Mouse (Mus musculus) MEL (cell line): ENCODE results near the gene Sntg2.

ENCODE experiments used
- MAX ChIP-seq: IDR thresholded peaks from 2 replicates; pipeline ENCODE4 v1.6.1; 2011; ENCODE audit warnings: low read length, improper control_type of control experiment
- POLR2AphosphoS2 ChIP-seq: IDR thresholded peaks from 2 replicates; pipeline ENCODE4 v1.6.1; 2011; ENCODE audit warnings: low read length, improper control_type of control experiment

DNA sequence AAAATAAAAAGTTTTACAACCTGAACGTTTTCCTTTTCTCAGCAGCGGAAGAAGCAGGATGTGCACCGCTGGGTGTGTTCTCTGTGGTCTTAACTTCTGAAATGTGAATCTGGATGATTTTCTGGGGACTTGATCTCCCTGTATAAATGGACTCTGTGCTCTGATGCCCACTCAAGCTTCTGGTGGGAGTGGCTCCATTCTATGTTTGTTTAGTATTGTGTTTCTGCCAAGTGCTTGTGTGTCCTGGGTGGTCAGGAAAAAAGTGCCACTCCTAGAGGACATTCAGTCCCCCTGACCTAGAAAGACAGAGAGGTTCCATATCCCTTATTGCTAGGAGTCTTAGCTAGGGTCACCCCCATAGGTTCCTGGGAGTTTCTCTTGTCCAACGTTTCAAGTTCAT is 240.7 kb downstream of the Sntg2 start, which contains the start of gene Tpo:
- no peak for TF ChIP-seq MAX
- TF ChIP-seq POLR2AphosphoS2: no peak
